Mouse (Mus musculus): ENCODE measurements around the gene 4930550C14Rik.

Gene 4930550C14Rik

DNA sequence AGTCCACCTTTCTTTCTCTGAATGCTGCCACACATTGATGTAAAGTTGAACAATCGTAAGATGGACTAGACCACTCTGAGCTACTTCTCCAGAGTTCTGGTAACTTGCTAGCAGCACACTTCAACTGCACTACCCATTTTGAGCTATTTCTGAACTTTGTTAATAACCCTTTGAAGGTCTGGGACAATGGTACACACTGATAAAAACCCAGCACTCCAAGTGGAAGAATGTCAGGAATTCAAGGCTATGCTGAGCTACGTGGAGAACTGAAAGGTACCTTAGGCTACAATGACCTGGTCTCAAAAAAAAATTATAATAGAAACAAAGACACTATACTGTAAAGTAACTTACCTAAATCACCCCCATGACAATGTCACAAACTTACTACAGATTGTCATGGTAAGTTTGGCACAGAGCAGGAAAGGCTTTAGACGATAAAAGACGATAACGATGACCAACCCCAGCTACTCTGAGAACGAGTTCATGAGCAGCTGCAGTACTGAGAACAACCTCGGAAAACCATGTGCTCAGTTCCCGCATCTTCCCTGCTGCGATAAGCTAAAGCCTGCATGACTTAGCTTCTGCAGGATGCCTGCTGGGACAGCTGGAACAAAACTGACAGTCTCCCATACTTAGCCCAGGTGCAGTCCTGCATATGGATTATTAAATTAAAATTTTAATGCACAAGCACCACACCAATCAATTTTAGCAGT, 70.8 kb downstream of the 4930550C14Rik start:
- CTCF ChIA-PET = no interaction called here
- POLR2A ChIA-PET = interaction anchor here in 1 of 4 experiments (0.6 kb wide), 1 partner anchor 14 kb away, joined by 7 read pairs; no protein-coding TSS in a partner anchor

Measured in embryonic stem cell, embryonic (primary cell).